Mouse (Mus musculus) urinary bladder, postnatal 36 days (tissue): ENCODE measurements around the gene Mtmr12.
"Not testable (repeated sequence)": the region's sequence is repeated elsewhere in the genome, so short reads cannot be mapped to it uniquely, and the experiment has no call there.

Source experiments
- DNase-seq, 2 experiments: peaks; one replicate each; pipeline ENCODE4 v3.0.0; 2022; ENCODE audit warnings: low spot score in 2 of 2, mixed read lengths in 1 of 2

The Mtmr12 gene

GRCm38 (mm10) chr15:12211577-12211976 lies 6.7 kb downstream of the Mtmr12 start:
- no peak for DNase-seq

- DNase-seq, result no peak
Measured at GRCm38 (mm10) chr15:12212266-12212665, 7.4 kb downstream of the Mtmr12 start.

- DNase-seq, result no peak
Measured at GRCm38 (mm10) chr15:12214531-12215414, 9.9 kb downstream of the Mtmr12 start.

- DNase-seq, result no peak
Measured at GRCm38 (mm10) chr15:12215415-12215718, 10.5 kb downstream of the Mtmr12 start.

DNA sequence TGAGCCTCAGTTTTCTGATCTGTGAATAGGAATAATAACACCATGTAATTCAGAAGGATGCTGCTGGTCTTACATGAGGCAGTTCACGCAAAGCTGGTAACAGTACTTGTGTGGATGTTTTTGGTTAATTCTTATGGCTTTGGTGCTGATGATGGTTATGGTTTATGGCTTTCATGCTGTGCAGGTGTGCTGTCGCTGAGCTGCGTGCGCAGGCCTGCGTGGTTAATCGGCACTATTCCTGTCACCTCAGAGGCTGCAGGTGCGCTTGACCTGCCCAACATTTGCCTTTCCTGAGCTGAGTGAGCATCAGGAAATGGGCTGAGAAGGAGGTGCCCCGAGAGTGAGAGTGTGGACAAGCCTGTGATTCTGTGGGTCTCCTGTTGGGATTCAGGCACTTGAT lies 11.3 kb downstream of the Mtmr12 start:
- DNase-seq, result no peak

GRCm38 (mm10) chr15:12216798-12217197 lies 12.0 kb downstream of the Mtmr12 start:
- DNase-seq, result no peak

- not testable (repeated sequence) for DNase-seq
Measured at GRCm38 (mm10) chr15:12217332-12217731, 12.5 kb downstream of the Mtmr12 start.

- DNase-seq, result no peak
Measured at GRCm38 (mm10) chr15:12217849-12218248, 13.0 kb downstream of the Mtmr12 start.

DNA sequence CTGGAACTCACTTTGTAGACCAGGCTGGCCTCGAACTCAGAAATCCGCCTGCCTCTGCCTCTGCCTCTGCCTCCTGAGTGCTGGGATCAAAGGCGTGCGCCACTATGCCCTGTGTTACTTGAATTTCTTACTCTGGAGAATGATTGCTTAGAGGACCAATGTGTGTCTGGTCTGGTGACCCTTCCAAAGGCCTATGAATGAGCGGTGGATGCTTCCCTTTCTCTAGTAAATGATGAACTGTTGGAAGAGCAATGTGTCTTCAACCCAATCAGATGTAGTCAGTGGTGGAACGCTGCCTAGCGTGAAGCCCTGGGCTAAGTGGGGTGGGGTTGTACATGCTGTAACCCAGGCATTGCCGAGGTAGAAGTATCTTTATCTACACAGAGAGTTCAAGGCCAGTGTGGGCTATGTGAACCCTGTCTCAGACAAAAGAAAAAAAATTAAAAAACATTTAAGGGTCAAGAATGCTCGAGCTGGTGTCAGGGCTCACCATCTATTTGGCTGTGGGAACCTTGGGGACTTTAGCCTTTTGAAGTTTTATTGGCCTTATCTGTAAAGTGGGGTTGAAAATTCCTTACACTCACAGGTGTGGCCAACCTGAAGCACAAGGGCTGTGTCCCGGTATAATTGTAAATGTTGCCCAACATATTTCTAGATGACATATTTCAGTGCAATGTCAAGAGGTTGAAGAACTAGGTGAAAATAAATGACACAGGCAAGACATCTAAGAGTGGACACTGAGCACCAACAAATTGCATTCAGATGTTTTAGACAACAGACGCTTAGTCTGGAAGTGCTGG lies 14.0 kb downstream of the Mtmr12 start:
- DNase-seq, result no peak

DNA sequence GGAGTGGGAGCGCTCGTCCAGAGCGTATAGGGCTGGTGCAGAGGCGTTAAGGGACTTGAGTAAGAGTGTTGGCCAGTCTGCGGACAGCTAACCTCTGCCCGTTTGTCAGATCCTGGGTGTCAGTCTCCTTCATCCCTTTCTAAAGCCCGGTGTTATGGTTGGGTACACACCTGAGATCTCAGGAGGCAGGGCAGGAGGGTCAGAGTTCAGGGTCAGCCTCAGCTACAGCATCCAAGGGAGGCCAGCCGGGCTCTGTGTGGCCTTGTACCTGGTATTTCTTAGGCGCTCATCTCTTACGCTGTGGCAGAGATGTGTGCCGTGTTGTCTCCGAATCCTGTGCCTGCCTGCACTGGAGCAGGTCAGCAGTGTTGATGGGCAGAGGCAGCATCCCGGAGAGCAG lies 16.3 kb downstream of the Mtmr12 start:
- DNase-seq, result no peak

DNA sequence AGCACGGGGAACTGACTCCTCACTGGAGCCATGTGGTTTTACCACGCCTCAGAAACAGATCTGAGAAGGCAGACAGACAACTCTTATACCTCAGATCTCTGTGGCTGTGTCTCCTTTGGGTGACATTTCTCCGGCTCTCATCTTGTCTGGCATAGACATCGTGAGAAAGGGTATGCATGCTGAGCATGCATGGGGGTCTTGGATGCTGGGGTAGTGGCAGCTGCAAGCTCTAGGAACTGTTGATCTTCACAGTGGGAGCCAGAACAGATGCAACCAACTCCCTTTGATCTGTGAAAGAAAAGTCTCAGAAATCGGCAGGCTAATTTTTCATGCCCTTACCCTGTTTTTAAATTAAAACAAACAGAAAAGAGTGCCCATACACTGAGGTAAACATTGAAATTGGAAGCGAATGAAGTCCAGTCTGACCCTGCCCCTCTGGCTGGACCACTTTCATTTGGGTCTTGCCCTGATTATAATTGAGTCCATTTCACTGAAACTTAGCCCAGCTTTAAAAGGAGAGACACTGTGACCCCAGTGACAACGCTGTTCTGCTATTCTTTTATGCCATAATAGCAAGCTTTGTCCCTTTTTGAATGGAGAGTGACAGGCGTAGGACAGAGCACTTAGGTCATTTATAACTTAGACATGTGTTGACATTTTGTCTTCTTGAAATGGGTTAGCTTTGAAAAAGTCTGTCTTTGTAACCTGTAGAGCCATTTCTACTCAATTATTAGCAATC lies 17.9 kb downstream of the Mtmr12 start:
- no peak for DNase-seq

GRCm38 (mm10) chr15:12223393-12223792 lies 18.6 kb downstream of the Mtmr12 start:
- no peak for DNase-seq

- no peak for DNase-seq
Measured at GRCm38 (mm10) chr15:12224239-12224638, 19.4 kb downstream of the Mtmr12 start.

GRCm38 (mm10) chr15:12225062-12225461 lies 20.2 kb downstream of the Mtmr12 start:
- DNase-seq, result no peak

DNA sequence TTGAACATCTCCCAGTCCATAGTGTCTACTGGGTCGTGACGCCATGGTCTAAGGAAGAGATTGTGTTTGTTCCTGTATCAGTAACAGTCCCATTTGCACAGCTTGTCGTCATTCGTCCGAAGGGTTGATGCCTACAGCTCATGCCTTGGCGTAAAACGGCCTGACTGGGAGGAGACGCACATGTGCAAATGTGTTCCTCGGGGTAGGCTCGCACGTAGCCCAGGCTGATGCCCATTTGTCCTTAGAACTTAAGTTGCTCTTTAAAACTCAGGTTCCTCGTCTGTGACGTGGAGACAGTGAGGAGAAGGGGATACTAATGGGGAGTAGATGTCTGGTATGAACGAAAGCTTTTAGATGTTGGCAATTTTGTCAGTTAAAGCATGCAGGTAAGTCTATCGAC lies 22.1 kb downstream of the Mtmr12 start:
- no peak for DNase-seq

- no peak for DNase-seq
Measured at GRCm38 (mm10) chr15:12227355-12227754, 22.5 kb downstream of the Mtmr12 start.

- no peak for DNase-seq
Measured at GRCm38 (mm10) chr15:12229603-12230242, 24.9 kb downstream of the Mtmr12 start.

DNA sequence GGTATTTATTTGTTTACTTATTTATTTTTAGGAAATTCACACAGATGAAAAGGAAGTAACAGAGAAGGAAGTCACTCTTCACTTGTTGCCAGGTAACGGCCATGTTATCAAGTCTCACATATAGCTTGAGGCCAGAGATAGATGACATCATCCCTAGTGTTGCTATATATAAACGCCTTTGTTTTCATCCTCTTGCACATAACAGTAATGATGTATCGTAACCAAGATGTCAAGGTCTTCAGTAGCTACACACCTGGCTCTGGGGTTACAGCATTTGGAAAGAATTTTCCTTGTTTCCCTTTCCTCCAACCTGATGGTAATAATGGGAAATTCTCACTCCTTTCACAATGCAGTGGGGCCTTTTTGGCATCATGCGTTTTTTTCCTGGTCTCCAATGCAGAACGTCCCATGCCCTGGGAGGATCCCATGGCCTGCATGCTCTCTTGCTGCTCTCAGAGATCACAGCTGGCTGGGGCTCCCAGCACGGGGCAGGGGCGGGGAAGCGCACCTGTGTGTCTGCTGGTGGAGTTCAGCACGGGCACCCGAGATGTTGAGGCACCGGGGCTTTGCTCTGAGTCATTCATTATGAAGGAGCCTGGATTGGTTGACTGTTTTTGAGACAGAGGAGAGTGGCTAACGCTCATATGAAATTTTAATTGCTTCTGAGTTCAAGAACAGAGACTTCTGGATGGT lies 25.6 kb downstream of the Mtmr12 start:
- DNase-seq, result no peak

GRCm38 (mm10) chr15:12231462-12231861 lies 26.6 kb downstream of the Mtmr12 start:
- no peak for DNase-seq

- no peak for DNase-seq
Measured at GRCm38 (mm10) chr15:12232429-12232828, 27.6 kb downstream of the Mtmr12 start.

GRCm38 (mm10) chr15:12233021-12233420 lies 28.2 kb downstream of the Mtmr12 start:
- DNase-seq, result no peak
